Mouse (Mus musculus) CD4-positive helper T cell, adult 2 months (primary cell): ENCODE measurements around the gene Abi1.
"Not testable (repeated sequence)": the region's sequence is repeated elsewhere in the genome, so short reads cannot be mapped to it uniquely, and the experiment has no call there.

Experiments
- DNase-seq: peaks from one replicate; pipeline ENCODE4 v3.0.0-alpha.2; 2012; ENCODE audit warnings: low read depth, missing footprints, low spot score

Abi1 gene

DNA sequence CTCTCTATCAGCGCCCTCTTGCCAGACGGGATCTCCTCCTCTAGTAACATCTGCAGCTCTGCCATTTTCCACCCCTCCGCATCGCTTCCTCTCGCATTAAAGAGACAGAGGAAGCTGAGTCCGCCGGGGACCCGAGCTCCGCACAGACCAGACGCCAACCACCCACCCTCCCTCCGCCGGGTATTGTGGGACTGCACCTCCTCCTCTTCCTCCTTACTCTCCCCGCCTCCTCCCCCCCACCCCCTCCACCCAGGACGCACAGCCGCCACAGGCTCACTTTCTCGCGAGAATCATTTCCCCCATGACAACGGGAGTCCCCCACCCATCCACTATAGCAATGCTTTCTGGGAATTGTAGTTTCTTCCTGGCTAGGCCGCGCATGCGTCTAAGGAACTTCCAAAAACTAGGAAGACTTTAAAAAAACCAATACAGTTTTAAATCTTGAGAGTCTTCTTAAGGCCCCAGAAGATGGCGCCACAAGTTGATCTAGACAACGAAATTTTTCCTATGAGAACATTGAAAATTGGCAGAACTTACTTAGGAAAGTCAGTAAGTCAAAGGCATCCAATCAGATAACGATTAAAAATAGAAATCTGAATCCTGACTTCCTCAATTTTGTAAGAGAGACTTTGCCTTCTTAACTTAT lies at the start of gene Abi1:
TSS of gene Abi1 (minus strand) at position 241 of the 646 bp plus-strand sequence.
- DNase-seq, result peak; percentile 98

DNA sequence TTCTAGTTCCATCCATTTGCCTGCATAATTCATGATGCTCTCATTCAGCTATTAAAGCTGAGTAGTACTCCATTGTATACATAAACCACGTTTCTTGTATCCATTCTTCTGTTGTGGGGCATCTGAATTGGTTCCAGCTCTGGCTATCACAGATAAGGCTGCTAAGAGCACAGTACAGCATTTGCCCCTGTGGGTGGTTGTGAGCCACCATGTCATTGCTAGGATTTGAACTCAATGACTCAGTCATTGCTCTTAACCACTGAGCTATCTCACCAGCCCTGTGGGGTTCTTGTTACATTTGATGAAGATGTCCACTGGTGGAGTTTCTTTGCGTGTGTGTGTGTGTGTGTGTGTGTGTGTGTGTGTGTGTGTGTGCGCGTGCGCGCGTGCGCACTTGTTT lies 44.5 kb upstream of the Abi1 start:
- DNase-seq, result no peak

DNA sequence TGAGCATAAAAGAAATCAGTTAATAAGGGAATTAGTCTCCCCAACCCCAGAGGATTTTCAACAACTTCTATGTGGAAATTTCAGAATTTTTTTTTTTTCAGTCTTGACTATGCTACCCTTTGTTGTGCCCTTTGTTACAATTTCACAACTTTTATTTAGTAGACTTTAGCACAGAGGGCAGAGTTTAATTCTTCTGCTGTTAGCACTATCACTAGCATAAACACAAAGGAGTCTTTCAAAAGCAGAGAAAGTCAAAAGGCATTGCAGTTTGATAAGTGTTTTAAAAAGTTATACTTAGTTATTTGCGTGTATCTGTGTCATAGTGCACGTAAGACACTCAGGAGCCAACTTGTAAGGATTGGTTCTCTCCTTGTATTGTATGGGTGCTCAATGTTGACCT lies 38.5 kb upstream of the Abi1 start:
- no peak for DNase-seq

DNA sequence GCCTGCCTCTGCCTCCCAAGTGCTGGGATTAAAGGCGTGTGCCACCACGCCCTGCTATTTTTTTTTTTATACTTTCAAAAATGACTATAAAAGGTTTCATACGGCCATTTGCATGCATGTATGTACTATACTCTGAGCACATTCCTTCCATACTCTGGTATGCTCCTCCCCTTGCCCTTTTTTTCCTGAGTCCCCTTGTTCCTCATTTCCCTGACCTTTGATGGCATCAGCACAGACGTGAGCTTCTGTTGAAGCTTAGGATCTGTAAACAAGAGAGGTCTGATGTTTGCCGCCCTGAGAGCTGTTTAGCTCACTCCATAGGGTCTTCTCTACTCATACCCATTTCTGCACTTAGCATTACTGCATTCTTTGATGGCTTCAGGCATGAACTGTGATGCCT lies 37.7 kb upstream of the Abi1 start:
- DNase-seq, result no peak

DNA sequence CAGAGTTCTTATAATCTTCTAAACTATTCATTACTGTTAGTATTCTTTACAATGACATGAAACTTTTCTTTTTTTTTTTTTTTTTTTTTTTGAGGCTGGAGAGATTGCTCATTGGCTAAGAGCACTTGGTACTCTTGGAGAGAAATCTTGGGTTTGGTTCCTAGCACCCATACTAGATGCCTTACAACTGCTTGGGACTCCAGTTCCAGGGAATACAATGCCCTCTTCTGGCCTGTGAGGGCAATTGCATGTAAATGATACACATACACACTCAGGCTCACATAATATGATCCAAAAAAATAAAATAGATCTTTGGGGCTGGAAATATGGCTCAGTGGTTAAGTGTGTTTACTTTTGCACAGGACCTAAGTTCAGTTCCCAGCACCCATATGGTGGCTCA lies 36.7 kb upstream of the Abi1 start:
- no peak for DNase-seq

DNA sequence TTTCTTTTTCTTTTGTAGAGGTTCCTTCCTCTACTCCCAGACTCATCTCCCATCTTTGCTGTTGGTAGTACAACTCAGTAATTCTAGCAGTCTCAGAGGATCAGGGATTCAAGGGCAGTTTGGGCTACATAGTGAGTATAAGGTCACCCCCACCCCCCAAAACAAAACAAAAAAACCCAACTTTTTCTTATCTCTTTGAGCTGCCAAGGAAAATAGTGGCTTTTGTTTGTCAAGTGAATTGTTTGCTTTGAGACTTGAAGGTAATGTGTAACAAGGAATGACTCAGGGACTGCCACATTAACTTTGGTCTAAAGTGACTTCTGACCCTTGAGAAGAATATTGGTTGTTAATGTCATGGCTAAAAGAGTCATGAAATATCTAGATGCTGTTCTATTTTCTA lies 35.8 kb upstream of the Abi1 start:
- DNase-seq, result no peak

DNA sequence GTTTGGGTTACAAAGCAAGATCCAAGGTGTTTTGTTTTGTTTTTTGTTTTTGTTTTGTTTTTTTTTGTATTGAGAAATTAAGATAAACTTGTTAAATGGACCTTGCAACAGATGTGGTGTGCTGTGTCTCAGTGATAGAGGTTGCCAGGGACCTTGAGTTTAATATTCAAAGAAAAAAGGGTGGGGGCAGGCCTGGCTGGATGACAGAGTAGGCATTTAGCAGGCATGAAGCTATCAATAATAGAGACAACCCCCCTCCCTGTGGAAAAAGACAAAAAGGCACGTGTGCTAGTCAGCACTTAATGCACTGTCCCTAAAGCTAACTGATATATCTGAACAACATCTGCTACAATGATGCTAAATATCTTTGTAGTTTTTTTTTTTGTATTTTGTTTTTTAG lies 31.4 kb upstream of the Abi1 start:
- DNase-seq, result no peak

DNA sequence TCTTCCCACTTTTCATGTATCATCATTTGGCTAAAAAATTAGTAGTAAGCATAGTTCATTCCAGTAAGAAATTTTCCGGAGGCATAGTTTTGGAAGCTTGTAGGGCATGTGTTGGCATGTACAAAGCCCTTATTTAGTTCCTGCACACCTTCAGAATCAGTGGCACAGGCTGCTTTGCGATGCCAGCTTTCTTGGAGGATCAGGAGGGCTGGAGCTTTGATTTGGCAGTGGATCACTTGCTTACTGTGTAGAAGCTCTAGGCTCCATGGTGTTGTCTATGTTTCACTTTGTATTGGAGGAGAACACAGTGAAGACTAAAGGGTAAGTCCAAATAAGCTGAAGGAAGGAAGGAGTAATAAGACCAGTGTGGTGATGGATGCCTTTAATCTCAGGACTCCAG lies 30.4 kb upstream of the Abi1 start:
- DNase-seq, result no peak

DNA sequence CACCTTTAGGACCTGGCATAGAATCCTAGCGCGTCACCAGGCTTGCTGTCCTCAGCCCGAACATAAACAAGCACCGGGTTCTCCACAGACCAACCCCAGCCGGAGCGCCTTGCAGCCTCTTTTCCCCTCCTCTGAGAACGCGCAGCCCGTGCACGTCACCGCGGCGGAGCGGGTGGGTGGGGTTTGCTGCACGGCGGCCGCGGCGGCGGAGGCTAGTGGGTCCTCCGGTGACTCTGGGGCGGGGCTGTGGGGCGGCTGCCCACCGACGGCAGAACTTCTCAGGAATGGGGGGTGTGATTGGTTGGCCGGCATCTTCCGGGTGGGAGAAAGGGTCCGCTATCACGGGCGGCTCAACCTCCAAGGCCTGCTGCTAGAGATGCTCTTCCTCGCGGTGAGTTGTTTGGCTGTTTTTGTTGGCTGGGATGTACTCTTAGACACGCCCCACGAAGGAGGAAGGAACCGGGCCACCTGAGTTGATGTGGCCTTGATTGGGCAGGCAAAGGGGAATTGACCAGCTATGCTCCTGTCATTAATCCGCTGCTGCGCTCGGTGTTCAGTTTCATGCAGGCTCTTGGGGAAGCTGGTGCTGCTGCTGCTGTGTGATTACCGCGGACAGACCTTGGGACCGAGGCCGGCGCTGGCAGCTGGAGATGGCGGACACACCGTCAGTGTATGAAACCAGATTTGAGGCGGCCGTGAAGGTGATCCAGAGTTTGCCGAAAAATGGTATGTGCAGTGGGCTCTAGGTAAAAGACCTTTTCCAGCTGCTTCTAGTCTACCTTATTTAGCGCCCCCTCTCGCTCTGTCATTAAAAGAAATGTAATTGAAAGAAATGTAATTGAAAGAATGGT lies 29.1 kb upstream of the Abi1 start:
- DNase-seq, result peak; percentile 95

DNA sequence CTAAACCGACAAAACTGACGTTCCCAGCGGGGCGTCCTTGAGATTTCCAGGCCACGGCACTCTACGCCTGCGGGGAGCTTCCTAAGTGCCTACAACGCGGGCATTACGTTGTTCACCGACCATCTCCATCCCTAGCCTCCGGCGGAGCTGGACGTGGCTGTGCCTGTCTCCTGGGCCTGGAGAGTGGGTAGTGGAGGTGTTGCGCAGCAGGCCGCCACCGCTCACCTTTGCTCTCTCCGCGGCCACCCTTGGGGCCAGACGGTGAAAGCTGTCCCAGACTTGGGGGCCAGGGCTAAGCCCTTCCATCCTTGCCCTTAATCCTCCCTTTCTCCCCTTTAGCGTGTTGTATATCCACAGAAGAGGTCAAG lies 28.3 kb upstream of the Abi1 start:
- DNase-seq, result no peak

DNA sequence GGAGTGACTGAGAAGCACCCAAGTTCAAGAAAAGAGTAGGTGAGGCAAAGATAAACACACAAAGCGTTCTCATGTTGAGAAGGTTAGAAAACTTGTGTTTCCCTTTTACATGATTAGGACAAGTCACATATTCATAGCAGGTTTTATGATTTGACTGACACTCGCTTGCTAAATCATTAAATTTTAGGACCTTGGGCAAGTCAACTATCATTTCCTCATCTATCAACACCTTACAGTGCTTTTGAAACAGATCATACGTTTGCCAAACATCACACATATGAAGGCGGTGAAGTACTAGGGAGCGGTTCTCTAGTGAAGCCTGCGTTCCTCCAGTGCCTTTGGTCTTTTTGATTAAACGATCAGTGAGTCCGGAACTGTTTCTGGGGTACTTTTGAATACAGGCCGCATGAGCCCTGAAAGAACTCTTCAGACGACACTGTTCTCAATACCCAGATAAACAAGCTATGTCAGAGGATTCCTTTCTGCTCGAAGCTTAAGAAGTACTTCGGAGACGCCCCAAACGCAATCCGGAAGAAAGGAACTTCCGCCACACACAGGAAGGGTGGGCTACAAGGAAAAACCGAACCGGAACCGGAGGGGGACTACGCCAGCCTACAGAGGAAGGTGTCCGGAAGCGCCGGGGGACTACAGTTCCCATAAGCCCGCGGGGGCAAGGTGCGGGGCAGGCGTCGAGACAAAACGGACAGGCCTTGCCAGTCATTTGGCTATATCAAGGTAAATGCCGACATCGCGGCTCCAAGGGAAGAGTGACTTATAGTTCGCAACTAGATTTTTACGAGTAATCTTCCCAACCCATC lies 27.7 kb upstream of the Abi1 start, which contains the start of gene Acbd5:
TSS of gene Acbd5 (plus strand) at position 616 of the 818 bp plus-strand sequence.
- DNase-seq, result peak; percentile 97

DNA sequence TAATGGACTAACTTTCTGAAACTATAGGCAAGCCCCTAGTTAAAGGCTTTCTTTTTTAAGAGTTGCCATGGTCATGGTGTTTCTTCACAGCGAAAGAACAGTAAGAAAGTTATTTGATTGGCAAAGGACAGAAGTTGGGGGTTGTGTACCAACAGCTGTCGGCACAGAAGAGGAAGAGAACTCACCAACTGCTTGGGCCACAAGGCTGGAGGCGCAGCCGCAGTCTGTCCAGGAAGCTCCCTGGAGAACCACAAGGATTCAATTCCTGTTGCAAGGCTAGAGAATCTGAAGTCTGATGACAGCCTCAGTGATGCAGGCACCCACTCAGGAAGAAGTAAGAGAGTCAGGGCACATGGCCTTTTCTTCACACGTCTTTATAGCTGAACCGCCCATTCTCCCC lies 12.5 kb upstream of the Abi1 start:
- DNase-seq, result no peak

DNA sequence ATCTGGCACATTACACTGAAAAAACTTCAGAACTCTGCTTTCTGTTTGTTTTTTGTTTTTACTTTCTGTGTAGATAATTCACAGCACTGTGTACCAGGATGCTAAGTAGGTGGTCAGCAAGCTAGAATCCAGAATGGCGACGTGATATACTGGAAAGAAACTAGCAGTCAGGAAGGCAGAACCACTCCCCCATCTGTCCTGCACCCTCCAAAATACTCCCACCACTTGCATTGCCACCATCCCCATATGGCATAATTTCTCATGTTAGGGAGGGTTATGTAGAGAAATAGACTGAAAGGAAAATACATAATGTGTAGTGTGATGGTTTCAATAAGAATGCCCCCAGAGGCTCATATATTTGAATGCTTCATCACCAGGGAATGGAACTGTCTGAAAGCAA lies 11.8 kb upstream of the Abi1 start:
- no peak for DNase-seq

DNA sequence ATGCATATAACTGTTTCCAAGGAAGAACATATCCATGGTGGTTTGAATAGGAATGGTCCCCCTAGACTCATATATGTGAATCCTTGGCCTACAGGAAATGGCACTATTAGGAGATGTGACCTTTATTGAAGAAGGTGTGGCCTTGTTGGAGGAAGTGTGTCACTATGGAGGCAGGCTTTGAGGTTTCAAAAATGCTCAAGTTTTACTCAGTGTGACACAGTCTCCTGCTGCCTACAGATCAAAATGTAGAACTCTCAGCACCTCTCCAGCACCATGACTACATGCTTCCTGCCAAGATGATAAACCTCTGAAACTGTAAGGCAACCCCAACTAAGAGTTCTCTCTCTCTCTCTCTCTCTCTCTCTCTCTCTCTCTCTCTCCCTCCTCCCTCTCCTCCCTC lies 8.0 kb upstream of the Abi1 start:
- DNase-seq, result peak; percentile 24

DNA sequence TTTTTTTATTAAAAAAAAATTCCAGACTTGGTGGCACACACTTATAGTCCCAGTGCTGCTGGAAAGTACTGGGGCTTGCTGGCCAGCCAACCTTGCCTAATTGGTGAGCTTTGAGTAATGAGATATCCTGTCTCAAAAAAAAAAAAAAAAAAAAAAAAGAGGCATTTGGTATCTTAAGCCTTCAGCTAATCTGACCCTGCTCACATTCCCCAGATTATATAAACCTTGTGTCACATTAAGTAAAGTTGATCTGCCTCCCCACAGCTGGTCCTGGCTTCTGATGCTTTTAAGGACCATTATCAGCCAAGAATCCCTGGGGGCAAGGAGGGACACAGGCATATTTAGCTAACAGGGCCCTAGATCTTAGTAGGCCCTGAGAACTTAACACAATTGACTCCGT lies 5.7 kb upstream of the Abi1 start:
- no peak for DNase-seq

DNA sequence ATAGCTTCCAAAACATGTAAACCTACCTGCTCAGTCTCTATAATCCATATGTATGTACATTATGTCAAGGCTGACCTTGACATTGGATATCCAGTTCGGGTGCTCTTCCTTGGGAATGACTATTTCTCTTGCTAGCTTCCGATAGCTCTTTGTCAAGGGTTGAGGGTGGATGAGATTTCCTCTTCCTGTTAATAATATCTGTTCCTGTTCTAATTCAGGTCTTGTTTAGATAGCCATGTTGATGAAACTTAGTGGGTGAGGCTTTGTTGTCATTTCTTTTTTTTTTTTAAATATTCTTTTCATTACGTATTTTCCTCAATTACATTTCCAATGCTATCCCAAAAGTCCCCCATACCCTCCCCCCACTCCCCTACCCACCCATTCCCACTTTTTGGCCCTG lies 2.1 kb upstream of the Abi1 start:
- DNase-seq, result no peak

DNA sequence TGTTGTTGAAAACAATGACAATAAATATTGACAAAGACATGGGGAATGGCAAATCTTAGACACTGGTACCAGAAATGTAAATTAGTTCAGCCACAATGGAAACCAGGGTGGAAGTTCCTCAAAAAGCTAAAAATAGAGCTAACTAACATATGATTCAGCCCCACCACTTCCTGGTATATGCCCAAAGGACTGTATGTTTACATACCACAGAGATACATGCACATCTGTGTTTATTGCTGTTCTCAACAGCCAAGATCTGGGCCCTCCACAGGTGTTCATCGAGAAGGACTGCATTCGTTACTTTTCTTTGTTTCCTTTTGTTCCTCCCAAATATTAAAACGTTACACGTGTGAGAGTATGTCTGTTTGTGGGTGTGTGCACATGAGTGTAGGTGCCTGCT lies 1.4 kb upstream of the Abi1 start:
- no peak for DNase-seq

DNA sequence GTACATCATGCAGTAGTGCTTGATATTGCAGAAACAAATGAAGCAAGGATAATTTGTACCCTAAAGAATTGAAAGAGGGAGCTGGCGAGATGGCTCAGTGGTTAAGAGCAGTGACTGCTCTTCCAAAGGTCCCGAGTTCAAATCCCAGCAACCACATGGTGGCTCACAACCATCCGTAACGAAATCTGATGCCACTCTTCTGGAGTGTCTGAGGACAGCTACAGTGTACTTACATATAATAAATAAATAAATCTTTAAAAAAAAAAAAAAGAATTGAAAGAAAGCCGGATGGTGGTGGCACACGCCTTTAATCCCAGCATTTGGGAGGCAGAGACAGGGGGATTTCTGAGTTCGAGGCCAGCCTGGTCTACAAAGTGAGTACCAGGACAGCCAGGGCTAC lies 649 bp upstream of the Abi1 start:
- not testable (repeated sequence) for DNase-seq

DNA sequence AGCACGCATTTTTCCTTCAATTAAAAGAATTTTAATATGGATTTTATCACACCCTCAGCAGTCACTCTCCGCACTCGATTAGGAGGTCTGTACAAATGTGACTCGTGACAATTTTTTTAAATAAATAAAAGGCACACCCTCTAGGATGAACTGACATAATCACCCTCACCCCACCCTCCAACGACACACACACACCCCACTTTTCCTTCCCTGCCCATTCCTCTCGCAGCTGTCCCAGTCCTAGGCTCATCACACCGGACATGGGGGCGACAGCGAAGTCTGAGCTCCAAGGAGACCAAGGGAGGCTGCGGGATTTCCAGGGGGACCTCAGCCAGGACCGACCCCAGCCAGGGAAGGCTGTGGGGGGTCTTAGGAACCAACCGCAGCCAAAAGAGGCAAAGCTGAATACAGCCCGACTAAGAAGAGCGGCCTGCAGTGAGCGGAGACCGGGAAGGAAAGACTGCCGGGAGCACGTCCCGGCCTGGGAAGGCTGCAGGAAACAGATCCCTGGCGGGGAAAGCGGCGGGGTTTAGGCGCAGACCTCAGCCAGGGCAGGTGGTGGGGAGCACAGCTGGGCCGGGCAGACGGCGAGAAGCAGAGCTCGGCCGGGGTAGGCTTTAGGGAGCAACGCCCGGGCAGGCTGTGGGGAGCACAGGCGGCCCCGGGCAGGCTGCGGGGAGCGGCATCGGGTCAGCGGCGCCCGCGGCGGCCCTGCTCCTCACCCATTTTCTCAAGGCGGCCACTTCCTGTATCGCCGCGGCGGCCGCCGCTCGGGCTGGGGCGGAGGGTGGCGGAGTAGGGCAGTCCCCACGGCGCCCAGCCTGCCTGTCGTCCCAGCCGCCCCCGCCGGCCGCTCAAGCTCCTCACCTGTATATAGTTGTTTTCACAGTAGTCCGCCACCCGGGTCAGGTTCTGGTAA lies 700 bp downstream of the Abi1 start:
- DNase-seq, result no peak

DNA sequence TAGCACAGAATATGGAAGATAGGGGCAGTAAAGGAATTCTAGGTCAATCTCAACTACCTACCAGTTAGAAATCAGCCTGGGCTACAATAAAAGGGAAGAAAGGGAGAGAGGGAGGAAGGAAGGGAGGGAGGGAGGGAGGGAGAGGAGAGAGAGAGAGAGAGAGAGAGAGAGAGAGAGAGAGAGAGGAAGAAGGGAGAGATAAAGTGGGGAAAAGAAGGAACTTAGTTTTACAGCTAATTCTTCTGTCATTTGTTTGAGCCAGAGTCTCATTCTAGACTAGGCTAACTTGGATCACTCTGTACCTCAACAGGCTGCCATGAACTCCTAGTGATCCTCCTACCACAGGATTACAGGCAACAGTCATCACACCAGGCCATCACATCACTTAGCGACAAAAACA lies 4.6 kb downstream of the Abi1 start:
- DNase-seq, result no peak

DNA sequence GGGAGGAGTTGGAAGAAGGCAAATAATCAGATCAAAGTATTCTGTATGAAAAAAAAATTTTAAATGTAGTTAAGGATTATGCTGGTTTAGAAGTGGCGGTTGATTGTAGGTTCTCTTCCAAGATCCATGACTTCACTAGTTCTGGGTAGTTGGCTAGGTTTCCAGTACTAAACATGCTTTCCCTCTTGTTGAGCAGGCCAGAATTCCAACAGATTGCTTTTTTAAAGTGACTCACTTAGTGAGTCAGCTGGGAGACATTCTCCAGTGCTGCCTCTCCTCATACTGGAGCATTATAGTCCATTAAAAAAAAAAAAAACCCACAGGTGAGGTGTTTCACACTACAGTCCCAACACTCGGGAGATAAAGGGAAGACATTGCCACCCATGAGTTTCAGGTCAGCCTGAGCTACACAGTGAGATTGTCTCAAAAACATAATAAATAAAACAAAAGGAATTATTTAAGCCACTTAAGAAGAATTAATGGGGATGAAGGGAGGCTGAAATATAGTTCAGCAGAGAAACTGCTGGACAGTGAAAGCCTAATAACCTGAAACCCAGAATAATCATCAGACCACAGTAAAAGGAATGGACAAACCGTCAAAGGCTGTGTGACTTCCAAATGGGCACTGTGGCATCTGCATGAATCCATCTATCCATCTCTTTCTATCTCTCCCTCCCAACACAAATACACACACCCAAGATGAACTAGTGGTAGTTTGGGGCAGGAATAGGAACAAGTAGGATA lies 5.2 kb downstream of the Abi1 start:
- no peak for DNase-seq
